In the genomic region with DNA sequence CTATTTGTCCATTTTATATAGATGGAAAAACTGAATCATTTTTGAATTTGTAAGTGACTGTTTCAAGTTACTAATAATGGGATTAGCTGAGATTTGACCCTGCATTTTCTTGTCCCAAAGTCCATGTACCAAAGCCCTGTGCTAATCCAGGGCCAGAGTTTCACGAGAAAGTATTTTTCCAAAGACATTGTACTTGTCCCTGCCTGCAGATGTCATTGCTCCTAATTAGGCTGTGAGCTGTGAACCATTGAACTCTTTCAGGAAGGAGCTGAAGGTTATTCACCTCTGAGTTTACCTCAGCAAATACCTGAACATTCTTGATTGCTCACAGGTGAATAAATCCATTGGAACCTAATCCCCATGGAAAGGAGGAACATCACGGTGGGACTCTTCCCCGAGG, we compare ENCODE assay signal across 18 mouse cellular contexts.
"Had no signal": no experiment of that assay in that cellular context is flagged by ENCODE, and none has a peak within 500 bp of the region (broad histone marks: within the 10 kb centered on the region; RNA-seq: fewer than 3 reads in every experiment).

No protein-coding gene starts in this region.

- H3K27me3 ChIP-seq: hindbrain, embryonic 15.5 days; limb, embryonic 13.5 days; midbrain, embryonic 12.5 days; midbrain, embryonic 15.5 days; neural tube, embryonic 13.5 days had no signal

- H3K4me2 ChIP-seq: hindbrain, embryonic 15.5 days; limb, embryonic 13.5 days; liver, embryonic 11.5 days; lung, embryonic 14.5 days; midbrain, embryonic 12.5 days; midbrain, embryonic 15.5 days; neural tube, embryonic 13.5 days had no signal

- DNase-seq: layer of hippocampus, adult 9-11 months; liver, postnatal 0 days; lung, embryonic 14.5 days; retina, postnatal 1 day; right cerebral cortex, postnatal 25 days; thymus, adult 18-20 months; thymus, postnatal 36 days had no signal

- H3K4me3 ChIP-seq: hindbrain, embryonic 15.5 days; layer of hippocampus, adult 2 months; limb, embryonic 10.5 days; limb, embryonic 13.5 days; midbrain, embryonic 12.5 days; midbrain, embryonic 15.5 days; neural tube, embryonic 13.5 days had no signal

- H3K9me3 ChIP-seq: hindbrain, embryonic 15.5 days; limb, embryonic 10.5 days; limb, embryonic 13.5 days; midbrain, embryonic 12.5 days; midbrain, embryonic 15.5 days; neural tube, embryonic 13.5 days had no signal

- H3K36me3 ChIP-seq: hindbrain, embryonic 15.5 days; limb, embryonic 10.5 days; limb, embryonic 13.5 days; midbrain, embryonic 12.5 days; midbrain, embryonic 15.5 days; neural tube, embryonic 13.5 days had no signal

- H3K9ac ChIP-seq: hindbrain, embryonic 15.5 days; limb, embryonic 13.5 days; liver, embryonic 14.5 days; liver, postnatal 0 days; lung, embryonic 14.5 days; midbrain, embryonic 12.5 days; midbrain, embryonic 15.5 days; neural tube, embryonic 13.5 days had no signal

- H3K4me1 ChIP-seq: hindbrain, embryonic 15.5 days; limb, embryonic 10.5 days; midbrain, embryonic 12.5 days; midbrain, embryonic 15.5 days; neural tube, embryonic 13.5 days had no signal

- H3K27ac ChIP-seq: hindbrain, embryonic 15.5 days; layer of hippocampus, adult 2 months; limb, embryonic 10.5 days; limb, embryonic 13.5 days; liver, embryonic 14.5 days; macrophage; midbrain, embryonic 12.5 days; midbrain, embryonic 15.5 days; neural tube, embryonic 13.5 days had no signal

- ATAC-seq: liver, postnatal 0 days; lung, postnatal 0 days; midbrain, embryonic 15.5 days had no signal
